ENCODE assay signal across 18 mouse cellular contexts in genomic region chr5:140414647-140415046, GRCm38 (mm10). TPM values are rescaled to one million over a fixed set of nuclear protein-coding genes. Genes with fewer than 3 reads are reported as not detected.
"Had no signal": no experiment of that assay in that cellular context is flagged by ENCODE, and none has a peak within 500 bp of the region (broad histone marks: within the 10 kb centered on the region; RNA-seq: fewer than 3 reads in every experiment).

No protein-coding gene starts in this region.

- H3K36me3 ChIP-seq: intestine, embryonic 15.5 days; limb, embryonic 13.5 days; midbrain, embryonic 15.5 days; neural tube, embryonic 12.5 days; stomach, embryonic 15.5 days had no signal

- H3K27me3 ChIP-seq: intestine, embryonic 15.5 days; limb, embryonic 13.5 days; megakaryocyte, embryonic 14.5 days; midbrain, embryonic 15.5 days; neural tube, embryonic 12.5 days; stomach, embryonic 15.5 days had no signal

- H3K4me3 ChIP-seq: intestine, embryonic 15.5 days; layer of hippocampus, adult 2 months; limb, embryonic 13.5 days; megakaryocyte, embryonic 14.5 days; midbrain, embryonic 15.5 days; neural tube, embryonic 12.5 days; stomach, embryonic 15.5 days had no signal

- H3K27ac ChIP-seq: intestine, embryonic 15.5 days; kidney, postnatal 0 days; layer of hippocampus, adult 2 months; limb, embryonic 13.5 days; liver, embryonic 14.5 days; midbrain, embryonic 15.5 days; neural tube, embryonic 12.5 days; stomach, embryonic 15.5 days had no signal

- H3K4me1 ChIP-seq: intestine, embryonic 15.5 days; neural tube, embryonic 12.5 days; stomach, embryonic 15.5 days had no signal

- DNase-seq: kidney, adult 18-20 months; kidney, postnatal 36 days; left cerebral cortex, postnatal 4 days; lung, adult 2 months; right cerebral cortex, postnatal 14 days; thymus, adult 2 months; thymus, postnatal 25 days had no signal

- H3K9ac ChIP-seq: intestine, embryonic 15.5 days; limb, embryonic 13.5 days; liver, embryonic 14.5 days; midbrain, embryonic 15.5 days; neural tube, embryonic 12.5 days; stomach, embryonic 15.5 days had no signal

- ATAC-seq: intestine, embryonic 15.5 days; midbrain, embryonic 15.5 days had no signal

- H3K9me3 ChIP-seq: intestine, embryonic 15.5 days; limb, embryonic 13.5 days; megakaryocyte, embryonic 14.5 days; midbrain, embryonic 15.5 days; neural tube, embryonic 12.5 days; stomach, embryonic 15.5 days had no signal

- H3K4me2 ChIP-seq: intestine, embryonic 15.5 days; limb, embryonic 13.5 days; midbrain, embryonic 11.5 days; midbrain, embryonic 15.5 days; neural tube, embryonic 12.5 days; stomach, embryonic 15.5 days had no signal

RNA-seq across cellular contexts. Expression of gene Gm4869, which starts 30.8 kb away (rescaled TPM):
- polyA plus RNA-seq: intestine, embryonic 15.5 days; kidney, postnatal 0 days; limb, embryonic 13.5 days; liver, adult 2 months; midbrain, embryonic 11.5 days; midbrain, embryonic 15.5 days; stomach, embryonic 15.5 days had no signal
